Mouse (Mus musculus) bone marrow, adult 2 months (tissue): ENCODE data around the gene Ndufa13.

Experiments
- CTCF ChIP-seq: fragments of 200-500 bp; IDR thresholded peaks from 2 replicates; pipeline ENCODE4 v1.5.1; 2011; ENCODE audit warnings: low read length, control low read depth; ENCODE audit not compliant: control insufficient read depth, insufficient read depth
- POLR2A ChIP-seq: fragments of 200-500 bp; IDR thresholded peaks from 2 replicates; pipeline ENCODE4 v1.6.1; 2011; ENCODE audit warnings: low read depth, mild to moderate bottlenecking, control low read depth, low read length, borderline replicate concordance; ENCODE audit not compliant: control insufficient read depth

DNA sequence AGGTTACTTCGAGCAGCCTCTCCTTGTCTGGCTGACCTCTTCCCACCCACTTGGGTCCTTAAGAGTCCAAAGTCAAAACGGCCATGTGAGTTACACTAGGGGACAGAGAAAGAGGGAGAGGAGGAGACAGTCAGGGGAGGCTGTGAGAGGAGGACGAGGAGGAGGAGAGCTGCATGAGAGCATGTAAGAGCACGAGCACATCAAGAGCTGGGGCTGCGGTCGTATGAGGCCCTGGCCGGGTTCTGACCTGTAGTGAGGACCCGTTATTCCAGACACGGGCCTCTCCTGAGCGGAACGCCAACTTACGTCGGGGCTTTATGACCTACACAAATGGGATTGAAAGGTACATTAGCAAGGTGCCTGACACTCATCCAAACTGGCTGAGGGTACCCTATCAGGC lies 9.6 kb upstream of the Ndufa13 start:
- no peak for TF ChIP-seq CTCF
- no peak for TF ChIP-seq POLR2A
